Mouse (Mus musculus): ENCODE results near the gene Dalrd3.
A peak's percentile ranks its signal among the peaks of the same experiment; 100 is the strongest.

Dalrd3 gene

DNA sequence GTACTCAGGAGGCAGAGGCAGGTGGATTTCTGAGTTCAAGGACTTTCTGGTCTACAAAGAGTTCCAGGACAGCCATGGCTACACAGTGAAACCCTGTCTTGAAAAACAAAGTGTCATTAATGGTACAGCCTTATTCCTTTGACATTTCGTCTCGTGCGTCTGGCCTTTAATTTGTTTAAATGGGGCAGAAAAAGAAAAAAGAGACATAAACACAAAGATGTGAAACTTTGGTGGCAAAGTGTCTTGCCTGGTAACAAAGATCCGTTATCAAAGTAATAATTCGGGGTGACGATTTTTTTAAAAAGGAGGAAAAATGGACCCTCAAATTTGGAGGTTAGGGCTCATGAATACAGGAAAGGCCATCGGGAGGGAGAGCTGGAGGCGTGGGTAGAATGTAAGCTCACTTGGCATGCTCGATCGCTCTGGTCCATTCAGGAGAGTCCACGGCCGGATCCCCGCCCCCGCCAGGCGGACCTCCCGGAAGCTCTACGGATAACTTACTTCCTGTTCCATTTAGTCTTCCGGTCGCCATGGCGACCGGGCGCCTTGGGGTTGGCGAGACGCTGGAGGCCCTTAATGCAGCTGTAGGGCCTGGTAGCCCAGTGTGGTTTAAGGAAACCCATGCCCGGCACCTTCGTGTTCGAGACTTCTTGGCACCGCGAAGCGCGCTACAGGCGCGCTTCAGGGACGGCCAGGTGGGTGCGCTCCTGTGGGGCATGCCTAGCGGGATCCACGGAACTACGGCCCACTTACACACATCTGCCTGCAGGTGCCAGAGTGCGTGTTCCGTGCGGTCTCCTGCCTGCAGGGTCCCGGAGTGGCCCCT is at the start of gene Dalrd3:
Gene Dalrd3, plus strand, starts transcription at position 506 of the 826 bp plus-strand sequence.
- DNase-seq (ENCODE audit: inconsistent ontology term): peak; percentile 98

DNA sequence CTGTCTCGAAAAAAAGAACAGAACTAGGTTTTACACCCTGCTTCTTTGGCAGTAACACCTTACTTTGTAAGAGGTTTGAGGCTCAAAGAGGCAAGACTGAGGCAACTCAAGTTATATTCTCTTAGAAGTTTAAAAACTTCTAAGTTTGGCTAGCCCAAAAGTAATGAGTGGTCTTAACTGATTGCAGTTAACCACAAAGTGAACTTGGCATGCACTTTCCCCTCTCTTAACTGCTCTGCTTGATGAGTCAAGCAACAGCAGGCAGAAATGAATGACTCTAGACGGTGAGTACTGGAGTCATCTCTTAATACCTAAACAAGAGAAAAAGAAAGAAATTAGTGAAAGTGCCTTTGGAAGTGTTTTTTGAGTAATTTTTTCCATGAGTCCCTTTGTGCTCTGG is 48.1 kb upstream of the Dalrd3 start:
- DNase-seq (ENCODE audit: inconsistent ontology term): peak; percentile 37

DNA sequence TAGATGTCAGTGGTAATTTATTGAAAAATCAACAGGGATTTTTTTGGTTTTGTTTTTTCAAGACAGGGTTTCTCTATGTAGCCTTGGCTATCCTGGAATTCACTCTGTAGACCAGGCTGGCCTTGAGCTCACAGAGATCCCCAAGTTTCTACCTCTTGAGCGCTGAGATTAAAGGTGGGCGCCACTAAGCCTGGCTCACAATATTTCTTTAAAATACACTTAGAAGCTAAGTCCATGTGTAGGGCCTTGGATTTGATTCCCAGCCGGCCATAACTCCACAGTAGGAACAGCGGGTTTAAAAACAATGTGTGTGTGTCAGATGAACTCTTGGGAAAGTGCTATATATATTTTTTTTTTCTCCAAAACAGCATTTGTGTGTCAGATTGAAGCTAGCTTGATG is 46.3 kb upstream of the Dalrd3 start:
- DNase-seq (ENCODE audit: inconsistent ontology term): no peak

DNA sequence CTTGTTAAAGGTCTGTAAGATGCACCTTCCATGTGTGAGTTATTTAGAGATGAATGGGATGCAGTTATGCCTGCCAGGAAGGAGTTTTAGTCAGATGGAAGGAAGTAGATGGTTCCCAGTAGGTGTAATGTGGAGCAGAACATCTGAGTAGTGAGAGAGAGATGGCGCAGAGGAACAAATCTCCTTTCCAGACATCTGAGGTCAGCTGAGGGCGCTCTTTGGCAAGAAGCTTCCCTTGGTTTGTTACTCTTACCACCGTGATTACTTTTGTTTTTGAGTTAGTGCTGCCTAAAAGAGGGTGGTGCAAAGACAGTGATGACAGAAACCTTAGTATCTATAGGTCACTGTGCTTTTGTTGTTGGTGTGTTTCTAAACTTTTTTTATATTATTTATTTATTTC is 44.3 kb upstream of the Dalrd3 start:
- DNase-seq (ENCODE audit: inconsistent ontology term): no peak

DNA sequence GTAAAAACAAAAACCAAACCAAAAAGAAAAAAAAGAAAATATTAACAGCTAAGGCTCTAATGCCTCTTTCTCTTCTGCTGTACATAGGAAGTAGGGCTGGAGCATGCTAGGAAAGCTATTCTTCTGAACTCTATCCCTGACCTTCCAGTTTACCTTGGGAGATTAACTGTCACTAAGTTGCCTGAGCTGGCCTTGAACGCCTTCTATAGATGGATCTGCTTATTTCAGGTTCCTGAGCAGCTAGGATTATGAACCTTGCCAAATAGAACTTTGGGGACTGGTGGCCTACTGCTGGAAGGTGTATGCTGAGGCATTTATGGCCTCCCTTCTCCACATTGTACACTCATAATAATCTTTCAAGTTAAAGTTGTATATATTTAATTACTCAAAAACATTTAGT is 38.7 kb upstream of the Dalrd3 start:
- DNase-seq (ENCODE audit: inconsistent ontology term): no peak

DNA sequence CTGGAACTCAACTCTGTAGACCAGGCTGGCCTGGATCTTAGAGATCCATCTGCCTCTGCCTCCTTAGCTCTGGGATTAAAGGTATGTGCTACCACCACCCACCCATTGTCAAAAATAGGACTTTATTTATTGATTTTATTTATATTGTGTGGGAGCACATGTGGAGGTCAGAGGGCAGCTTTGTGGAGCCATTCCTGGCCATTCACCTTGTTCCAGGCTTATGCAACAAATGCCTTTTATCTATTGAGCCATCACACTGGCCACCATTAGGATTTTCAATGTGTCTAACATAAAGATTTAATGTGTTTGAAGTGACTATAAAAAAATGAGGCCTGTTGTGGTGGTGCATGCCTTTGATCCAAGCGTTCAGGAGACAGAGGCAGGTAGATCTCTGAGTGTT is 38.2 kb upstream of the Dalrd3 start:
- no peak for DNase-seq (ENCODE audit: inconsistent ontology term)

DNA sequence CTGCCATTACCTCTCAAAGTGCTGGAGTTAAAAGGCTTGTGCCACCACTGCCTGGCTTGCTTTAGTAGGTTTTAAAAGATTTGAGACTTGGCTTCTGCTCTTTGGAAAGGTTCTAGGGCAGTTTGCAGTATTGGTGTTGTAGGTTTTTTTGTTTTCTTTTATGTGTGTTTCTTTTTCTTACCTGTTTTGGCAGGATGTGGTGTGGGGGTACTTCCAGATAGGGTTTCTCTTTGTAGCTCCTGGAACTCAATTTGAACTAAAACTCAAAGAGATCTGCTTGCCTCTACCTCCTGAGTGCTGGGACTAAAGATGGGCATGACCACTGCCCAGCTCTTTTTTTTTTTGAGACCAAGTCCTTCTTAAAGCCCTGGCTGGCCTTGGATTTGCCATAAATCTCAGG is 28.8 kb upstream of the Dalrd3 start:
- no peak for DNase-seq (ENCODE audit: inconsistent ontology term)

DNA sequence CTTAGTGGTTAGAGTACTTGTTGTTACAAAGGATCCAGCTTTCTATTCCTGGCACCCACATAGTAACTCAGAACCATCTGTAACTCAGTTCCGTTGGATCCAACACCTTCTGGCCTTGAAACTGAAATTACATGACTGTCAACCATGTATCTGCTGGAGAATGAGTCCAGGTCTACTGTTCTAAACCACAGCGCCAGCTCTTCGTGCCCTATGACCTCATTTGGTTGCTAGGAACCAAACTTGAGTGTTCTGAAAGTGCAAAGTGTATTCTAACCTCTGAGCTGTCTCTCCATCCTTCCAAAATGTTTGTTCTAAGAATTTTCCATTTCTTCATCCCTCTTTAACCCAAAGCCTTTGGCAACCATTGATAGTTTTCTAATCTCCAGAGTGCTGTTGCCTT is 23.7 kb upstream of the Dalrd3 start:
- no peak for DNase-seq (ENCODE audit: inconsistent ontology term)

DNA sequence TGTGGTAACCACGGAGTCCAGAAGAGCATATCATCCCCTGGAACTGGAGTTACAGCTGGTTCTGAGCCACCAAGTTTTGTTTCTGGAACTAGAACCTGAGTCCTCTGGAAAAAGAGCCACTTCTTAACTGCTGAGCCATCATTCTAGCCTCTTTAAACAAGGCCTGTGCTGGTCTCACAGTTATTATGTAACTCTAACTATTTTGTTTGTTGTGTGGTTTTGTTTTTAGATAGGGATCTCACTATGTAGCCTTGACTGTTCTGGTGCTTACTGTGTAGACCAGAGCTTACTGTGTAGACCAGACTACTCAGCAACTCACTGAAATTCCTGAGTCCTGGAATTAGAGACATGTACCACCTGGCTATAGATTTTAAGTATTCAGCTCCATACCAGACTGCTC is 22.8 kb upstream of the Dalrd3 start:
- DNase-seq (ENCODE audit: inconsistent ontology term): no peak

DNA sequence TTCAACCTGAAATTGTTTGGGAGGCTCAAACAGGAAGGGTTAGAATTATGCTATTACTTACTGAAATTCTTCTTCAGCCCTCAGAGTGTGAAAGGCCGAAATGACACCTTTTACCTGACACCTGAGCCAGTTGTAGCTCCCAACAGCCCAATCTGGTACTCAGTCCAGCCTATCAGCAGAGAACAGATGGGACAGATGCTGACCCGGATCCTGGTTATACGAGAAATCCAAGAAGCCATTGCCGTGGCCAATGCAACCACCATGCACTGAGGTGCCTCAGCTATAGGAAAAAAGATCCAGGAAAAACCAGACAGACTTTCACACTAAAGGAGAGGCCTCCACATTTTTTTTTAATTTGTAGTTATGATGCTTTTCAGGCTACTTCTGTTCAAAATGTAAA is 10.5 kb upstream of the Dalrd3 start:
- no peak for DNase-seq (ENCODE audit: inconsistent ontology term)

DNA sequence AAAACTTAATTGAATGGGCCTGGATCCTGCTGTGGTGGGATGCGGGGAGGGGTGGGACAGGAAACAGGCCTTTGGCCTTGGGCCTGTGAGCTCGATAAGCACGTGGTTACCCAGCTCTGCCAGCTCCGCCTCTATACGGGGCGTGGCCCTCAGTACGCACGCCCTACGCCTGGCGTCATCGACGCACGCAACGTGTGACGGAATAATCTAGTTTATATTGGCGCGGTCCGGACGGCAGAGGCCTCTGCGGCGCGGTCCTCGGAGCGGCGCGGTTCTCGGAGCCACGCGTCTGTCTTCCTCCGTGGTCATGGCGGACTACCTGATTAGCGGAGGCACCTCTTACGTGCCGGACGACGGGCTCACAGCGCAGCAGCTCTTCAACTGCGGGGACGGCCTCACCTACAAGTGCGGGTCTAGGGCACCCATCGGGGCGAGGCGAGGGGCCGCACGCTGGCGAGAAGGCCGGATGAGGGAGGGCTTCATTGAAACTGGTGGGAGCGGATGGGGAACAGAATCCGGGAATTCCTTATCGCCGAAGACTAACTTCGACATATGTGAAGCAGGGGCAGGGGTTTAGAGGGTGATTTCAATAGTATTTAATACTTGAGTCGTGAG is 9.4 kb upstream of the Dalrd3 start, which contains the start of gene Impdh2:
Gene Impdh2, plus strand, starts transcription at position 60 of the 615 bp plus-strand sequence.
- DNase-seq (ENCODE audit: inconsistent ontology term): peak; percentile 93

DNA sequence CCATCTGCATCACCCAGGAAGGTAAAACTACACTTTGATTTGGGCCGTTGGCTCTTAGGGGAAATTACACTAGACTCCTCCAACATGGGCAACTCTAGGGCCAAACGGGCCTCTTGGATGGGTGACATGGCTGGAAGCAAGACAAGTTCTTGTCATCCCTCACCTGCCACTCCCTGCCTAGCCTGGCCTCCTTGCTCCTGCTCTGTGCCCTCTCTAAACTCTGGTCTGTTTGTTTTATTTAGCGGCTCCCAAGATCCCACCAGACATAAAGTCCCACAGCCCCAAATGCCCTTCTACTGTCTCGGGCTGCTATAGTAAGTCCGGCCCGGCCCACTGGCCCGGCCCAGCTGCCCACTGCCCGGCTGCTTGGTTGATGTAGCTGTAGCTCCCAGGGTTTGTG is 6.0 kb upstream of the Dalrd3 start:
- no peak for DNase-seq (ENCODE audit: inconsistent ontology term)

DNA sequence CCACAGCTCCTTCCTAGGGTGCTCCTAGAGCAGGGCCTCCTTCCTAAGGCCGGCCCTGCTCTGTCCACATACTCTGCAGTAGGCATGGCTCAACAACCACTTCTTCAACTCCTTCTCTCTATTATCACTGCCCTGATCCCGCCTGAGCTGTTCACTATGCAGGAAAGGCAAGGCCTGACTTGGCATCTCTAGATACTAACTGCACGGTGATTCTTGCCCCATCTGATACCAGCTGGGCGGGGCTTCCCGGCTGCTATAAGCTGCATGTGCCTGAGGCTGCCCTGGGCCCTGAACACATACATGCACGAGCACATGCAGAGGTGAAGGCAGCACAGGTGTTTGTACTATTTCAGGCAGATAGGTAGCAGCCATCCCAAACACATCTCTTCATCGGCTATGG is 5.6 kb upstream of the Dalrd3 start:
- no peak for DNase-seq (ENCODE audit: inconsistent ontology term)

DNA sequence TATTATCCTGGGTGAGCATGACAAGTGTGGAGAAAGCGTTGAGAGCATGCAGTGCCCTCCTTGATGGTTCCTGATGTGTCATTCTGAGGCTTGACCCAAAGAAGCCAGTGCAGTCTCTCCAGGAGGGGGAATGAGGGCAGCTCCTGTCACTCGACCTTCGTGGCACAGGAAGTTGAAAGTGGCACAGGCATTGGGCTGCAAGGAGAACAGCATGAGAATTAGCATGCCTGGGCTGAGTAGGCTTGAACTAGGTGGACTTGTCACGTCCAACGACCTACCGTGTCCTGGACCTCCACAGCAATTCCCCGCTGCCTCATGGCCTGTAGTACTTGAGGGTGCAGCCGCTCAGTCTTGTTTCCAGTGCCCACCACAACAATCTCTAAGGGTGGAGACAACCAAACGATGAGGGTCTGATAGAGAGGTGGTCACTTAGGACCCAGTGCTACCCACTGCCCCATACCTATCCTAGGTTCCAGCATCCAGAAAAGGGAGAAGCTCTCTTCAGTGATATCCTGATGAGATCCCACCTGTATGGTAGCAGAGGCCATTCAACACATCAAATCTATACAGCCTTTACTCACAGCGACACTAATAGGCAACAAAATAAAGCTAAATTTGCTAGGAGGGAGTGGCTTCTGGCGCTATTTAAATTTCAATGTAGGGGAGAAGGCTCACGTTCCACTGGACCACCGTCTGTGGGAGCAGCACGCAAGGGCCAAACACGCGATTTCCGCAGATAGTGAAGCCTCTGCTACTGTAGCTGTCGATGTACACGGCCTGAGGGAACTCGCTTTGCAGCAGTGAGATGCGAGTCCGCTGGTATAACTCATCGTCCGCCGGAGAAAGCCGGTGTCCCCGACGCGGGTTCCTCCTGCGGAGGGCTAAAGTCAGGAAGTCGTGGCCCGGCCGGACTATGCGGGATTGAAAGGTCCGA is 3.5 kb upstream of the Dalrd3 start:
- DNase-seq (ENCODE audit: inconsistent ontology term): no peak

DNA sequence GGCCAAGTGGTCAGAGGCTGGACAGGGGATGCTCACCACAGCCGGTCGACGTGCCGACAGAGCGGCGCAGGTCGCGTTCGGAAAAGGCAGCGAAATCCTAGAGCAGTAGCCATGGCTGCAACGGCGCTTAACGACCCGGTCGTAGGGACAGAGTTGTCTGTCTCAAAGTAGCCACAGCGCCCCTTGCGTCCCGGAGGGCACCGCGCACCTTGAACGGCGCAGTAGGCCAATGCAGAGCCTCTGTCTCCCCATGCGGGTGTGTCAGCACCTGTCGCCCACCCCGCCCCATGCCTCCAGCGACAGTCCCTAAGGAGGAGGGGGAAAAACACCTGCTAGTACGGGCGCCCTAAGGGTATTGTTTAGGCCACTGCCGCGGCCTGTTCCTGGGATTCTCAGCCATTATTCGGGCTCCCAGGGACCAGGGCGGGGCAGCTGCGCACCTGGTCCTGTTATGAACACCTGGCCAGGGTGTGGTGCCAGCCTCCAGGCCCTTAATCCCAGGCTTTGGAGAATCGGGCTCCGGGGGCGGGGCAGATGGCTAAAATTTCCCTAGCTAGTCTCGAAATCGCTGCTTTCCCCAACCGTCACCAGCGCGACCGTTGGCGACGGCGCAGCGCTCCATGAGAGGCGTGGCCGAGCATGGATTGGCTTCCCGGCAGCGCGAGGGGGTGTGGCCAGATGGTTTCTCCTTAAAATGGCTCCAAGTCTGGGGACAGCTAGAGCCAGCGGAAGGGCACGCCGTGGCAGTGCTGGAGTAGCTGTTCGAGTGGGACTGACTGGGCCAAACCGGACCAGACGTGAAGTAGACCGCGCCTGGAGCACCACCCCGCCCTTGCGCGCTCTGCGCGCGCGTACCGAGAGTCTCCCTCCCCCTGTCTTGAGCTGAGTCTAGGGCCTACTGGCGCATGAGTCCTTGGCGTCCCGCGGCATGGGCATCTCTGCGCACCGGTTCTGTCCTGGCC is 2.6 kb upstream of the Dalrd3 start, which contains the start of gene Ndufaf3:
Gene Ndufaf3, minus strand, starts transcription at position 620 of the 962 bp plus-strand sequence.
- peak; percentile 97 for DNase-seq (ENCODE audit: inconsistent ontology term)

DNA sequence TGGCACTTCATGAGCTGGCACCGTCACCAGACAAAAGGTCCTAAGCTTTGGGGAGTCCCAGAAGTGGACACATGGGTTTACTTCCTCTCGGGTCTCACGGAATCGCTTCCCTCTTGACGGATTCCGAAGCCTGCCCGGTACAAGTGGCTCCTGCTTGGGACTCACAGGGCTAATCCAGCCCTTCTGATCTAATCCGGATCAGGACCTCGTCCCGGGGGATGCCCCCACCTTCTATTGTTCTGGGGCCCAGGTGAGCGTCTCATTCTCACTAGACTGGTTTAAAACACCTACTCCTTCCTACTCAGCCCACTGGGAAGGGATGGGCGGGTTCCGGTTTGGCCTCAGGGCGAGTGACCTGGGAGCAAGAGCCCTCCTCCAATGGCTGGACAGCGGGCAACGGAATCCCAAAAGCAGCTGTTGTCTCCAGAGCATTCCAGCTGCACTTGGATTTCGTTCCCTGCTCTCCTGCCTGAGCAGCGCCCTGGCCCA is 1.7 kb upstream of the Dalrd3 start:
- DNase-seq (ENCODE audit: inconsistent ontology term): no peak

DNA sequence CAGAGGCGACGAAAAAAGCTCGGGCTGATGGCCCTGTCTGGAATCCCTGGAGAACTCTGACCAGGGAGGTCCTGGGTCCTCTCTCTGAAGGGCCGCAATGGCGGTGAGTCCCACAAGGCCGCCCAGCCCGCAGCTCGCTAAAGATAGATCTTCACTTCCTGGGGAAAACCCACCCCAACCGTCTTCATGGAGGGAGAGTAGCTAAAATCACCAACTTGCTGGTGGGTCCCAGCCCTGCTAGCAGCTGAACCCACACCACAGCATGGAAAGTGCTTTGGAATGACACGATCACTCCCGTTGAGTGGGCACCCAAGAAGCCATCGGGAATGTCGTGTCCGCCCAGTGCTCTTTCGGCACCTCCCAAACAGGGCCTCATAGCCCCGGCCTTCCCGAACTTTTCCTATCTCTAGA is 1.2 kb upstream of the Dalrd3 start:
- DNase-seq (ENCODE audit: inconsistent ontology term): no peak

DNA sequence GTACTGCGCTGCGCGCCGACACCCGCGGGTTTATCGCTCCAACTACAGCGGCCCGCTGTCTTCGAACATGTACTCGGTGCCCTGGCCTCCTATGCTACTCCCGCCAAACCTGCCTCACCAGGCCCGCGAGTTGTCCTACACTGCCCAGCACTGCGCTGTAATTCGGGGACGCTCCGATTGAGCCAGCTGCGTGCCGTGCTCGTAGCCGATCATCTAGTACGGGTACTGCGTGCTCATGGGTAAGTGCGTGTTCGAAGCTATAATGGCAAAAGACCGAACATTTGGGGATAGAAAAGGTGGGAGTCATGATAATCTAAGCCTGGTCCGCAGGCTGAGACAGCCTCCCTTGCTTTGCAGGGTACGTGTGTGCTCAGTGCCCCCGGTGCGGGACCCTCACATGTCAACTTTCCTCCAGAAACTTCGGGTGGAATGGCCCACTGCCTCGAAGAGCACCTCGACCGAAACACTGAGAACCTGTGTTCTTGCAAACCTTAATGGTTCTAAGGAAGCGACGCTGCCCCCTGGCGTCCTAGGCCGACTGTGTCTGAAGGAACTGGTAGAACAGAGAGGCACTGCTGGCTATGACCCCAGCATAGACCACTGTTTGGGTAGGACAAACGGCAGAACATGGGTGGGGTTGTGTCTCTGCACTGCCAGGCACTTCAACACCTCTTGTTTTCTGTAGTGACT is 666 bp downstream of the Dalrd3 start:
- DNase-seq (ENCODE audit: inconsistent ontology term): peak; percentile 75

DNA sequence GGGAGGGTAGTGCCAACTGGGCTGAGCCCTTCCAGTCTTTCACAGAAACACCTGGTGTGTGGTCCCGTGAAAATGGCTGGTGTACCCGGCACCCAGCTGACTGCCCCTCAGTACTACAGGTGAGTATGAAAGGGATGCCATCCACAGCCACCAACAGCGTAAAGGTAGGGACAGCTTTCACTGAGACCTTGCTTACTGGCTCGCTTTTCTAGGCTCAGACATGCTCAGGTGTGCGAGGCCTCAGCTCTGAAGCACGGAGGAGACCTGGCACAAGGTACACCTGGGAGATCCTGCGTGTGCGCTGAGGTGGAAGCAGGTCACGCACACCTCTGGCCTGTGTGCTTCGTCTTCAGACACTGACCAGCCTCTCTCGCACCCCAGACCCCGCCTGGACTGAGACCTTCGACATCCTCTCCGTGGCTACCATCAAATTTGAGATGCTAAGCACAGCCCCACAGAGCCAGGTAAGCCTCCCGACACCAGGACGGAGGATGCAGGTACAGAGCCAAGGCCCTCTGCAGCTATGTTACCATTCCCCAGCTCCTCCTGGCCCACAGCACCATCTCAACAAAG is 1.8 kb downstream of the Dalrd3 start:
- DNase-seq (ENCODE audit: inconsistent ontology term): no peak

DNA sequence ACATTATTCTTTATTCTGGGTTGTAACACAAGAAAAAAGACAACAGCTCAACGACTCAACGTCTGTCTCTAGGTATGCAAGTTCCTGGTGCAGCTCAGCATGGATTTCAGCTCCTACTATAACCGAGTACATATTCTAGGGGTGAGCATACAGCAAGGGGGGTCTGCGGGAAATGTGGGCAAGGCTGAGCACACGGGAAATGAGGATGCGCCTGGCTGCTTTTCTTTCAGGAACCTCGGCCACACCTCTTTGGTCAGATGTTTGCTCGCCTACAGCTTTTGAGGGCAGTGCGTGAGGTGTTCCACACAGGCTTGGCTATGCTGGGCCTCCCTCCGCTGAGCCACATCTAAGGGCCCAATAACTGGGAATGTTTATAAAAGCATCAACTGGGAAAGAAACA is 2.6 kb downstream of the Dalrd3 start:
- no peak for DNase-seq (ENCODE audit: inconsistent ontology term)

Data from Muller cell, postnatal 12 days (primary cell).